Mouse (Mus musculus): ENCODE measurements around the gene Slc25a41. TPM values are rescaled to one million over a fixed set of nuclear protein-coding genes. Genes with fewer than 3 reads are reported as not detected.

Slc25a41 gene
- polyA plus RNA-seq, 1 experiment from 2014 or later: not detected

- peaks cover 8% of the 10 kb centered on the region for H3K36me3 ChIP-seq (ENCODE audit: control insufficient read depth, insufficient read depth, low read length)
- H3K4me2 ChIP-seq: peak within 1 kb of the TSS; percentile 78
- H3K27ac ChIP-seq (ENCODE audit: low read depth, low read length): peak within 1 kb of the TSS; percentile 57
- no peaks in the 10 kb centered on the region for H3K9me3 ChIP-seq (ENCODE audit: control insufficient read depth, low read length)
- ATAC-seq (ENCODE audit: low FRiP score) (peak; percentile 97), DNase-seq (ENCODE audit: low spot score, missing footprints) (peak; percentile 99)
- H3K9ac ChIP-seq (ENCODE audit: low read length): peak within 1 kb of the TSS; percentile 76
- WGBS: under 1% methylated on average over 52 of the region's 52 CpGs
- no peaks in the 10 kb centered on the region for H3K27me3 ChIP-seq (ENCODE audit: control insufficient read depth, insufficient read depth, low read length)
- peak within 1 kb of the TSS; percentile 81 for H3K4me3 ChIP-seq (ENCODE audit: low read depth, low read length)
- H3K4me1 ChIP-seq (ENCODE audit: control insufficient read depth, insufficient read depth, low read length): peaks cover 6% of the 10 kb centered on the region
Observed at GRCm38 (mm10) chr17:56990115-56990746, 51.2 kb downstream of the Slc25a41 start, which contains the start of gene Clpp. Clpp (plus strand) TSS chr17:56990305.

- Histone ChIP-seq H3K4me3 (ENCODE audit: low read depth, low read length) (peak overlapping the region; percentile 81), H3K9me3 (ENCODE audit: control insufficient read depth, low read length) (no peaks in the 10 kb centered on the region), H3K4me2 (peak overlapping the region; percentile 78), H3K9ac (ENCODE audit: low read length) (peak overlapping the region; percentile 76), H3K36me3 (ENCODE audit: control insufficient read depth, insufficient read depth, low read length) (peaks cover 8% of the 10 kb centered on the region), H3K27ac (ENCODE audit: low read depth, low read length) (peak overlapping the region; percentile 57), H3K27me3 (ENCODE audit: control insufficient read depth, insufficient read depth, low read length) (no peaks in the 10 kb centered on the region), H3K4me1 (ENCODE audit: control insufficient read depth, insufficient read depth, low read length) (peaks cover 6% of the 10 kb centered on the region)
- ATAC-seq (ENCODE audit: low FRiP score) (peak; percentile 96), DNase-seq (ENCODE audit: low spot score, missing footprints) (no peak)
- WGBS: 3% methylated on average over 25 of the region's 25 CpGs
Observed at GRCm38 (mm10) chr17:56989467-56990114, 51.9 kb downstream of the Slc25a41 start.

- Histone ChIP-seq H3K9ac (ENCODE audit: low read length) (peak overlapping the region; percentile 76; the same call in 1 of the 2 replicates), H3K4me3 (ENCODE audit: low read depth, low read length) (peak overlapping the region; percentile 81; the same call in 1 of the 2 replicates), H3K27ac (ENCODE audit: low read depth, low read length) (no peak overlapping the region), H3K4me2 (peak overlapping the region; percentile 78), H3K9me3 (ENCODE audit: control insufficient read depth, low read length) (no peaks in the 10 kb centered on the region), H3K4me1 (ENCODE audit: control insufficient read depth, insufficient read depth, low read length) (peaks cover 6% of the 10 kb centered on the region), H3K27me3 (ENCODE audit: control insufficient read depth, insufficient read depth, low read length) (no peaks in the 10 kb centered on the region), H3K36me3 (ENCODE audit: control insufficient read depth, insufficient read depth, low read length) (peaks cover 8% of the 10 kb centered on the region)
- WGBS: 76% methylated on average over 7 of the region's 7 CpGs
- ATAC-seq (ENCODE audit: low FRiP score): no peak
- DNase-seq (ENCODE audit: low spot score, missing footprints): no peak
Observed at GRCm38 (mm10) chr17:56988921-56989430, 52.5 kb downstream of the Slc25a41 start.

GRCm38 (mm10) chr17:56988441-56988840 lies 53.0 kb downstream of the Slc25a41 start:
- Histone ChIP-seq H3K4me2 (no peak overlapping the region), H3K27me3 (ENCODE audit: control insufficient read depth, insufficient read depth, low read length) (no peaks in the 10 kb centered on the region), H3K4me1 (ENCODE audit: control insufficient read depth, insufficient read depth, low read length) (peaks cover 6% of the 10 kb centered on the region), H3K27ac (ENCODE audit: low read depth, low read length) (no peak overlapping the region), H3K36me3 (ENCODE audit: control insufficient read depth, insufficient read depth, low read length) (peaks cover 7% of the 10 kb centered on the region), H3K9me3 (ENCODE audit: control insufficient read depth, low read length) (no peaks in the 10 kb centered on the region), H3K4me3 (ENCODE audit: low read depth, low read length) (no peak overlapping the region), H3K9ac (ENCODE audit: low read length) (no peak overlapping the region)
- ATAC-seq (ENCODE audit: low FRiP score): no peak
- 87% methylated on average over 7 of the region's 7 CpGs for WGBS
- no peak for DNase-seq (ENCODE audit: low spot score, missing footprints)

GRCm38 (mm10) chr17:56986105-56986805 lies 55.2 kb downstream of the Slc25a41 start:
- DNase-seq (ENCODE audit: low spot score, missing footprints) (peak; percentile 67), ATAC-seq (ENCODE audit: low FRiP score) (no peak)
- 92% methylated on average over 3 of the region's 3 CpGs for WGBS
- Histone ChIP-seq H3K9me3 (ENCODE audit: control insufficient read depth, low read length) (no peaks in the 10 kb centered on the region), H3K9ac (ENCODE audit: low read length) (no peak overlapping the region), H3K4me2 (no peak overlapping the region), H3K4me1 (ENCODE audit: control insufficient read depth, insufficient read depth, low read length) (peaks cover 5% of the 10 kb centered on the region), H3K36me3 (ENCODE audit: control insufficient read depth, insufficient read depth, low read length) (no peaks in the 10 kb centered on the region), H3K4me3 (ENCODE audit: low read depth, low read length) (no peak overlapping the region), H3K27ac (ENCODE audit: low read depth, low read length) (no peak overlapping the region), H3K27me3 (ENCODE audit: control insufficient read depth, insufficient read depth, low read length) (no peaks in the 10 kb centered on the region)

GRCm38 (mm10) chr17:56985656-56986055 lies 55.8 kb downstream of the Slc25a41 start:
- no peaks in the 10 kb centered on the region for H3K9me3 ChIP-seq (ENCODE audit: control insufficient read depth, low read length)
- no peaks in the 10 kb centered on the region for H3K36me3 ChIP-seq (ENCODE audit: control insufficient read depth, insufficient read depth, low read length)
- ATAC-seq (ENCODE audit: low FRiP score) (no peak), DNase-seq (ENCODE audit: low spot score, missing footprints) (peak; percentile 60)
- no peak overlapping the region for H3K9ac ChIP-seq (ENCODE audit: low read length)
- no peaks in the 10 kb centered on the region for H3K27me3 ChIP-seq (ENCODE audit: control insufficient read depth, insufficient read depth, low read length)
- H3K4me1 ChIP-seq (ENCODE audit: control insufficient read depth, insufficient read depth, low read length): no peaks in the 10 kb centered on the region
- 81% methylated on average over 3 of the region's 3 CpGs for WGBS
- H3K4me3 ChIP-seq (ENCODE audit: low read depth, low read length): no peak overlapping the region
- no peak overlapping the region for H3K27ac ChIP-seq (ENCODE audit: low read depth, low read length)
- H3K4me2 ChIP-seq: no peak overlapping the region

GRCm38 (mm10) chr17:56984886-56985285 lies 56.6 kb downstream of the Slc25a41 start:
- DNase-seq (ENCODE audit: low spot score, missing footprints): peak; percentile 62
- no peaks in the 10 kb centered on the region for H3K36me3 ChIP-seq (ENCODE audit: control insufficient read depth, insufficient read depth, low read length)
- no peak overlapping the region for H3K9ac ChIP-seq (ENCODE audit: low read length)
- H3K27ac ChIP-seq (ENCODE audit: low read depth, low read length): no peak overlapping the region
- no peaks in the 10 kb centered on the region for H3K4me1 ChIP-seq (ENCODE audit: control insufficient read depth, insufficient read depth, low read length)
- H3K4me3 ChIP-seq (ENCODE audit: low read depth, low read length): no peak overlapping the region
- H3K27me3 ChIP-seq (ENCODE audit: control insufficient read depth, insufficient read depth, low read length): no peaks in the 10 kb centered on the region
- no peak overlapping the region for H3K4me2 ChIP-seq
- no peaks in the 10 kb centered on the region for H3K9me3 ChIP-seq (ENCODE audit: control insufficient read depth, low read length)
- 85% methylated on average over 9 of the region's 9 CpGs for WGBS
- no peak for ATAC-seq (ENCODE audit: low FRiP score)
